Mouse (Mus musculus): Measurements from ENCODE around the gene Ccdc74a.

GRCm38 (mm10) chr16:17639951-17640350 is 6.3 kb upstream of the Ccdc74a start:
- TF ChIP-seq CTCF (IDR thresholded peaks at IDR 0.05; ENCODE audit: insufficient read depth, low read depth, low read length) (no peak), POLR2A (IDR thresholded peaks at IDR 0.05; ENCODE audit: insufficient read depth, low read depth, low read length) (no peak)
